ENCODE assay signal across 28 mouse cellular contexts in the genomic region with DNA sequence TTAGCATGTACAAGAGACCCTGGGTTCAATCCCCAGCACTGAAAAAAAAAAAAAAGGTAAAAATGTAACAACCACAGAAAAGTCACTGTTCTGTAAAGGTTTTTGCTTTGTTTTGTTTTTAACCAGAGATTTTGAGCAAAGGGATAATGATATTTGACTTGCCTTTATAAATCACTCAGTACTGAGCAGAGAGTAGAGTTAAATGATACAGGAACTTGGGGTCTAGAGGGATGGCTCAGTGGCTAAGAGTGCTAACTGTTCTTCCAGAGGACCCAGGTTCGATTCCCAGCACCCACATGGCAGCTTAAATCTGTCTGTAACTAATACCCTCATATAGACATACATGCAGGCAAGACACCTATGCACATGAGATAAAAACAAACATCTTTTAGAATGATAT.
"Had no signal": no experiment of that assay in that cellular context is flagged by ENCODE, and none has a peak within 500 bp of the region (broad histone marks: within the 10 kb centered on the region; RNA-seq: fewer than 3 reads in every experiment).

No protein-coding gene starts in this region.

- H3K27ac ChIP-seq: embryonic facial prominence, embryonic 10.5 days; embryonic facial prominence, embryonic 12.5 days; embryonic facial prominence, embryonic 13.5 days; embryonic facial prominence, embryonic 15.5 days; forebrain, embryonic 10.5 days; forebrain, embryonic 12.5 days; forebrain, embryonic 13.5 days; forebrain, embryonic 15.5 days; gastrocnemius, adult 2 months; heart, adult 2 months had no signal

- DNase-seq: cerebellum, adult 8-10 months; cerebellum, adult 9-10 months; cerebellum, adult 9-11 months; cerebellum, postnatal 10 days; cerebellum, postnatal 14 days; cerebellum, postnatal 25 days; cerebellum, postnatal 36 days; embryo, embryonic 11 days; forebrain, postnatal 0 days; gastrocnemius, adult 2 months; gastrocnemius, postnatal 10 days; gastrocnemius, postnatal 14 days; gastrocnemius, postnatal 25 days; gastrocnemius, postnatal 36 days; heart, adult 11 months; heart, adult 18-20 months; heart, adult 2 months had no signal

- H3K9ac ChIP-seq: embryonic facial prominence, embryonic 12.5 days; embryonic facial prominence, embryonic 13.5 days; embryonic facial prominence, embryonic 15.5 days; forebrain, embryonic 12.5 days; forebrain, embryonic 13.5 days; forebrain, embryonic 15.5 days; forebrain, postnatal 0 days had no signal

- H3K27me3 ChIP-seq: embryonic facial prominence, embryonic 12.5 days; embryonic facial prominence, embryonic 13.5 days; embryonic facial prominence, embryonic 15.5 days had no signal

- H3K4me2 ChIP-seq: embryonic facial prominence, embryonic 12.5 days; embryonic facial prominence, embryonic 13.5 days; embryonic facial prominence, embryonic 15.5 days; forebrain, embryonic 12.5 days; forebrain, embryonic 13.5 days; forebrain, embryonic 15.5 days had no signal

- H3K36me3 ChIP-seq: embryonic facial prominence, embryonic 10.5 days; embryonic facial prominence, embryonic 12.5 days; embryonic facial prominence, embryonic 13.5 days; embryonic facial prominence, embryonic 15.5 days; forebrain, embryonic 10.5 days; forebrain, embryonic 12.5 days; forebrain, embryonic 15.5 days had no signal

- ATAC-seq: forebrain, embryonic 13.5 days; forebrain, embryonic 14.5 days; forebrain, embryonic 15.5 days; forebrain, embryonic 16.5 days; forebrain, postnatal 0 days had no signal

- H3K9me3 ChIP-seq: embryonic facial prominence, embryonic 10.5 days; embryonic facial prominence, embryonic 12.5 days; embryonic facial prominence, embryonic 13.5 days; embryonic facial prominence, embryonic 15.5 days; forebrain, embryonic 10.5 days; forebrain, embryonic 12.5 days; forebrain, embryonic 13.5 days; forebrain, embryonic 15.5 days had no signal

- H3K4me3 ChIP-seq: embryonic facial prominence, embryonic 10.5 days; embryonic facial prominence, embryonic 12.5 days; embryonic facial prominence, embryonic 13.5 days; embryonic facial prominence, embryonic 15.5 days; erythroblast, embryonic 14.5 days; forebrain, embryonic 10.5 days; forebrain, embryonic 12.5 days; forebrain, embryonic 13.5 days; forebrain, embryonic 15.5 days; gastrocnemius, adult 2 months; heart, adult 2 months had no signal
